Mouse (Mus musculus) embryo, embryonic 11.5 days (tissue): Measurements from ENCODE around the gene Ric3.

ENCODE experiments used
- DNase-seq: peaks from one replicate; pipeline ENCODE4 v3.0.0-alpha.2; 2012; ENCODE audit warnings: low read depth, low spot score

Gene Ric3

GRCm38 (mm10) chr7:109050831-109051230, 32.3 kb downstream of the Ric3 start:
- no peak for DNase-seq

- DNase-seq, result no peak
Observed at GRCm38 (mm10) chr7:109045876-109046275, 37.3 kb downstream of the Ric3 start.

- DNase-seq, result no peak
Observed at GRCm38 (mm10) chr7:109039445-109039844, 43.7 kb downstream of the Ric3 start.

GRCm38 (mm10) chr7:109038987-109039386, 44.1 kb downstream of the Ric3 start:
- DNase-seq, result no peak

GRCm38 (mm10) chr7:109038121-109038735, 44.9 kb downstream of the Ric3 start:
- DNase-seq, result no peak

- DNase-seq, result no peak
Observed at GRCm38 (mm10) chr7:109032054-109032453, 51.1 kb downstream of the Ric3 start.

- no peak for DNase-seq
Observed at GRCm38 (mm10) chr7:109031331-109031730, 51.8 kb downstream of the Ric3 start.

- DNase-seq, result no peak
Observed at GRCm38 (mm10) chr7:109029961-109030465, 53.1 kb downstream of the Ric3 start.

GRCm38 (mm10) chr7:109028204-109028603, 54.9 kb downstream of the Ric3 start:
- DNase-seq, result no peak

GRCm38 (mm10) chr7:109027721-109028120, 55.4 kb downstream of the Ric3 start:
- DNase-seq, result no peak

GRCm38 (mm10) chr7:109026976-109027375, 56.2 kb downstream of the Ric3 start:
- no peak for DNase-seq

- no peak for DNase-seq
Observed at GRCm38 (mm10) chr7:109025743-109026142, 57.4 kb downstream of the Ric3 start.

GRCm38 (mm10) chr7:109021428-109021827, 61.7 kb downstream of the Ric3 start:
- peak; percentile 51 for DNase-seq

- DNase-seq, result no peak
Observed at GRCm38 (mm10) chr7:109019243-109019642, 63.9 kb downstream of the Ric3 start.

GRCm38 (mm10) chr7:109016378-109016923, 66.7 kb downstream of the Ric3 start:
- no peak for DNase-seq

- DNase-seq, result no peak
Observed at GRCm38 (mm10) chr7:109014851-109015250, 68.3 kb downstream of the Ric3 start.

GRCm38 (mm10) chr7:109012998-109013625, 70.0 kb downstream of the Ric3 start:
- DNase-seq, result no peak

- no peak for DNase-seq
Observed at GRCm38 (mm10) chr7:109012575-109012974, 70.6 kb downstream of the Ric3 start.

- DNase-seq, result no peak
Observed at GRCm38 (mm10) chr7:109011596-109012180, 71.4 kb downstream of the Ric3 start.

- no peak for DNase-seq
Observed at GRCm38 (mm10) chr7:109010720-109011595, 72.2 kb downstream of the Ric3 start.

- no peak for DNase-seq
Observed at GRCm38 (mm10) chr7:109009260-109009659, 73.9 kb downstream of the Ric3 start.

GRCm38 (mm10) chr7:109003653-109004052, 79.5 kb downstream of the Ric3 start:
- no peak for DNase-seq
